Mouse (Mus musculus) heart, adult 2 months (tissue): ENCODE results near the gene Eid1. TPM values are rescaled to one million over a fixed set of nuclear protein-coding genes. Genes with fewer than 3 reads are reported as not detected.

Experiments
- DNase-seq, 2 experiments: peaks; one replicate each; pipeline ENCODE4 v3.0.0; 2021
- H3K27ac ChIP-seq: fragments of 200-600 bp; 2 replicates; pipeline ENCODE4 v1.8.1; 2022
- H3K27me3 ChIP-seq: fragments of 200-500 bp; 2 replicates; pipeline ENCODE4 v1.6.1; 2012; ENCODE audit warnings: mild to moderate bottlenecking, low read length, inconsistent platforms, mixed read lengths; ENCODE audit not compliant: control insufficient read depth, insufficient read depth
- H3K36me3 ChIP-seq: fragments of 200-500 bp; 2 replicates; pipeline ENCODE4 v1.6.1; 2012; ENCODE audit warnings: low read length, inconsistent platforms; ENCODE audit not compliant: control insufficient read depth, insufficient read depth
- H3K4me1 ChIP-seq: fragments of 200-500 bp; 2 replicates; pipeline ENCODE4 v1.6.1; 2011; ENCODE audit warnings: low read length; ENCODE audit not compliant: control insufficient read depth, insufficient read depth
- H3K4me3 ChIP-seq: fragments of 200-600 bp; 2 replicates; pipeline ENCODE4 v1.8.1; 2022
- H3K79me2 ChIP-seq: fragments of 200-500 bp; replicated peaks from 2 replicates; pipeline ENCODE4 v1.6.1; 2012; ENCODE audit warnings: mild to moderate bottlenecking, inconsistent platforms, low read length, moderate library complexity, mixed read lengths; ENCODE audit not compliant: control insufficient read depth, insufficient read depth
- H3K9ac ChIP-seq: fragments of 200-500 bp; 2 replicates; pipeline ENCODE4 v1.6.1; 2012; ENCODE audit warnings: low read depth, mild to moderate bottlenecking, control low read depth, inconsistent platforms, low read length, mixed read lengths
- CTCF ChIP-seq: fragments of 200-600 bp; IDR thresholded peaks from 2 replicates; pipeline ENCODE4 v1.8.1; 2022; ENCODE audit warnings: antibody characterized with exemption, mild to moderate bottlenecking, moderate library complexity
- EP300 ChIP-seq: fragments of 200-500 bp; IDR thresholded peaks from 2 replicates; pipeline ENCODE4 v1.6.1; 2011; ENCODE audit warnings: low read depth, low read length, control low read depth; ENCODE audit not compliant: insufficient read depth
- POLR2A ChIP-seq: fragments of 200-500 bp; IDR thresholded peaks from 2 replicates; pipeline ENCODE4 v1.6.1; 2011; ENCODE audit warnings: mild to moderate bottlenecking, low read depth, low read length, control low read depth; ENCODE audit not compliant: insufficient read depth
- WGBS: fragments of 180-500 bp; shearing (Covaris S2); methylation state at CpG from one replicate; pipeline ENCODE4 v1.1.7; 2018; 5-methylcytosine and 5-hydroxymethylcytosine counted together
- intact Hi-C: fragments of 180-260 bp; cut with DNase I; formaldehyde crosslinking; loops from one replicate; pipeline ENCODE4 v1.15.1; 2025
- polyA plus RNA-seq: library from polyadenylated mRNA; depleted of rRNA; stranded (reverse); fragments of >200 nt; gene quantifications from 2 replicates; pipeline ENCODE4 v1.2.3, GENCODE M21; 2012
- total RNA-seq, 2 experiments: library from RNA; stranded (reverse); gene quantifications; 2 replicates each; pipeline ENCODE4 v1.2.3; 2021

Eid1 gene
- total and polyA plus RNA-seq, 3 experiments = 12.6 to 45.7 (median 44.3) TPM

GRCm38 (mm10) chr2:125670846-125671245, 2.0 kb upstream of the Eid1 start:
- Histone ChIP-seq H3K4me3 (no peak overlapping the region), H3K9ac (no peak overlapping the region), H3K36me3 (no peaks in the 10 kb centered on the region), H3K27me3 (no peaks in the 10 kb centered on the region), H3K4me1 (peaks cover 3% of the 10 kb centered on the region), H3K79me2 (no peaks in the 10 kb centered on the region), H3K27ac (no peak overlapping the region)
- intact Hi-C loops = no loop called here
- WGBS = 37% methylated on average over 1 of the region's 1 CpGs
- no peak for TF ChIP-seq EP300
- TF ChIP-seq CTCF = peak; percentile 66
- TF ChIP-seq POLR2A = no peak
- no peak for DNase-seq

GRCm38 (mm10) chr2:125672568-125672956, 333 bp upstream of the Eid1 start:
- no peaks in the 10 kb centered on the region for H3K36me3 ChIP-seq
- peak overlapping the region; percentile 57 for H3K27ac ChIP-seq
- intact Hi-C loops = no loop called here
- no peak for TF ChIP-seq POLR2A
- no peak for TF ChIP-seq EP300
- TF ChIP-seq CTCF = no peak
- H3K79me2 ChIP-seq = no peaks in the 10 kb centered on the region
- peak overlapping the region; percentile 72 for H3K9ac ChIP-seq
- DNase-seq = no peak
- H3K4me3 ChIP-seq = peak overlapping the region; percentile 57
- 24% methylated on average over 10 of the region's 20 CpGs for WGBS
- H3K27me3 ChIP-seq = no peaks in the 10 kb centered on the region
- H3K4me1 ChIP-seq = peaks cover 3% of the 10 kb centered on the region

GRCm38 (mm10) chr2:125681811-125682210, 8.9 kb downstream of the Eid1 start:
- H3K4me3 ChIP-seq = no peak overlapping the region
- TF ChIP-seq POLR2A = no peak
- TF ChIP-seq EP300 = no peak
- TF ChIP-seq CTCF = no peak
- no peaks in the 10 kb centered on the region for H3K36me3 ChIP-seq
- WGBS = 40% methylated on average over 9 of the region's 9 CpGs
- no peak overlapping the region for H3K9ac ChIP-seq
- no peak for DNase-seq
- H3K27ac ChIP-seq = no peak overlapping the region
- intact Hi-C loops = no loop called here
- no peaks in the 10 kb centered on the region for H3K79me2 ChIP-seq
- H3K27me3 ChIP-seq = no peaks in the 10 kb centered on the region
- peaks cover 2% of the 10 kb centered on the region; the same call in 1 of the 2 replicates for H3K4me1 ChIP-seq

GRCm38 (mm10) chr2:125683895-125684294, 11.0 kb downstream of the Eid1 start:
- H3K9ac ChIP-seq = no peak overlapping the region
- H3K4me3 ChIP-seq = no peak overlapping the region
- no peaks in the 10 kb centered on the region for H3K36me3 ChIP-seq
- 87% methylated on average over 7 of the region's 7 CpGs for WGBS
- H3K4me1 ChIP-seq = peaks cover 2% of the 10 kb centered on the region; the same call in 1 of the 2 replicates
- intact Hi-C loops = no loop called here
- no peak for DNase-seq
- H3K79me2 ChIP-seq = no peaks in the 10 kb centered on the region
- no peaks in the 10 kb centered on the region for H3K27me3 ChIP-seq
- H3K27ac ChIP-seq = no peak overlapping the region
- no peak for TF ChIP-seq POLR2A
- no peak for TF ChIP-seq EP300
- no peak for TF ChIP-seq CTCF

- H3K27ac ChIP-seq = no peak overlapping the region
These were observed 11.9 kb downstream of the Eid1 start for GRCm38 (mm10) chr2:125684559-125685440.

GRCm38 (mm10) chr2:125685441-125686150, 12.7 kb downstream of the Eid1 start:
- Histone ChIP-seq H3K36me3 (no peaks in the 10 kb centered on the region), H3K4me1 (peaks cover 2% of the 10 kb centered on the region; the same call in 1 of the 2 replicates), H3K27me3 (no peaks in the 10 kb centered on the region), H3K27ac (no peak overlapping the region), H3K4me3 (no peak overlapping the region), H3K79me2 (no peaks in the 10 kb centered on the region), H3K9ac (no peak overlapping the region)
- intact Hi-C loops = no loop called here
- WGBS = 63% methylated on average over 9 of the region's 9 CpGs
- TF ChIP-seq POLR2A (no peak), EP300 (no peak), CTCF (no peak)
- no peak for DNase-seq

More at GRCm38 (mm10) chr2:125684559-125685440, 11.9 kb downstream of the Eid1 start:
- H3K27me3 ChIP-seq = no peaks in the 10 kb centered on the region
- H3K4me1 ChIP-seq = peaks cover 2% of the 10 kb centered on the region; the same call in 1 of the 2 replicates
- H3K4me3 ChIP-seq = no peak overlapping the region
- no peaks in the 10 kb centered on the region for H3K36me3 ChIP-seq
- TF ChIP-seq CTCF = no peak
- no peak for TF ChIP-seq EP300
- no peak for TF ChIP-seq POLR2A
- no peak for DNase-seq
- intact Hi-C loops = no loop called here
- H3K9ac ChIP-seq = no peak overlapping the region
- H3K79me2 ChIP-seq = no peaks in the 10 kb centered on the region
- 60% methylated on average over 10 of the region's 10 CpGs for WGBS
